Mouse (Mus musculus): ENCODE results near the gene Zcchc10. TPM values are rescaled to one million over a fixed set of nuclear protein-coding genes. Genes with fewer than 3 reads are reported as not detected.

Zcchc10 gene
- total RNA-seq, 2 experiments from 2014 or later = 6.1 to 7.4 TPM

DNA sequence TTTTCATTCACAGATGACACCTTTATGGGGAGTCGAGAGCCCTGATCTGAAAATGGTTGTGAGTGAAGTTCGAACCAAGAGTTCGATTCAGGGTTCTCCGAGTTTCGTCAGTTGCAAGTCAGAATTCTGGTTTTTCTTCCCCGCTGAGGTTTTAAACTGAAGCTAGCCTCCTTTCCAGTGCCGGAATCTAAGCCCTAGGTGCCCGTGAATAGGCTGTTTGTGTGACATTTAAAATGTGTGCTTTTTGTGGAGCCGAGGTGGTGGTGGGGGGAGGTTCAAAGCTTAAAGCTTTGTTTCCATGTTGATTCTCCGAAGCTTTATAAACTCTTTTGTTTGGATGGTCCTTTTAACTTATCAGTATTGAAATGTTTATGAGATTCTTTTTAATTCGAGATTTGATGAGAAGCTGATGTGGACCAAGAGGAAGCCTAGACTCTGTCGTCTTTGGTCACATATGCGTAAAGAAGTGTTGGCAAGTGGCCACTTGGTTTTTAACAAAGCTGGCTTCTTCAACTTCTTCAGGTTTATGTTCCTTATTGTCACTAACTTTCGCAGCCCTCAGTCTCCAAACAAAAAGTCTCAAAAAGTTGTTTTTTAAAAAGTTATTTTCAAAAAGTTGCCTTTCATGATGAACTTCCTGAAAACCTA lies 27.6 kb downstream of the Zcchc10 start:
- no peak for DNase-seq

DNA sequence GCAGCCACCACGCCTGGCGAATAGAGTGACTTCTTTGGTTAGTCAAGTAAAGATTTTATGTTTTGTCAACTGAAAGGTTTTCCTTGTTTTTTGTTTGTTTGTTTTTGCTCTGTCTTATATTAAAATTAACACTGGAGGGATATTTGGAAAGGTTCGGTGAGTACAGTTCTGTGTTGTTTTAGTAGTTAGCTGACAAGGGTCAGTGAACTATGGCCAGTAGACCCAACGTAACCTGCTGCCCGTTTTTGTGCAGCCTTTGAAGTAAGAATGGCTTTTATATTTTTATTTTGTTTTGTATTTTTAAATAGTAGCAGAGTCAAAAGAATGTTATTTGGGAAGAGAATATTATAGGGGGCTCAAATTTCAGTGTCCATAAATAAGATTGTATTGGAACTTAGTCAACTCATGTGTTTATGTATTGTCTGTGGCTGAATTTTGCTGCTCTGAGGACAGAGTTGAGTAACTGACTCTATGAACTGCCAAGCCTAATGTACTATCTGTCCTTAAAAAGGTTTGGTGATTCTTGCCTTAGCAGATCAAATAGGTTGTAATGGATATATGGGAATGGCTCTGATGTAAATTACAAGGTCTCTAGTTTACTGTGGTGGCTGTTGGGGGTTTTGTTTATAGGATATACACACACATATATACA lies 34.2 kb downstream of the Zcchc10 start:
- intact Hi-C loops (cut with DNase I) = no loop called here
- no peak for DNase-seq

More for the DNA sequence above, 27.6 kb downstream of the Zcchc10 start:
- intact Hi-C loops (cut with DNase I) = loop anchor here (1.0 kb wide), 1 partner anchor 52 kb away; the partner anchor contains the start of gene Hspa4

DNA sequence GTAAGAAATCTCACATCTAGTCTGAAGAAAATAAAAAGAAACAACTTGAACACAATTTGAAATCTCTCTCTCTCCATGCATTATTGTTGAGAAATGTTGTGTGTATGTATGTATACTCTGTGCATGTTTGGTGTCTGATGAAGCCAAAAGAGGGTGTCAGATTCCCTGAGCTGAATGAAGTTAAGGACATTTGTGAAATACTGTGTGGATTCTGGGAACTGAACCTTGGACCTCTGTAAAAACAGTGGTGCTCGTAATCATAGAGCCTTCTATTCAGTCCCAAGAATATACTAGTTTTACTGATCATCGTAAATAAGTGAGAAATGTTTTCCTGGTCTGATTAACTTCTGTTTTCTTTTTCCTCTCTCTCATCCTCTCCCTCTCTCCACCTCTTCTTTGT lies 42.6 kb downstream of the Zcchc10 start:
- intact Hi-C loops (cut with DNase I) = no loop called here
- no peak for DNase-seq

- no peak for DNase-seq
- intact Hi-C loops (cut with DNase I) = no loop called here
Observed at GRCm38 (mm10) chr11:53378918-53379317, 54.4 kb downstream of the Zcchc10 start.

Other genes starting within 250 kb of the Zcchc10 start
- gene Hspa4, start 24.2 kb upstream of the Zcchc10 start, total RNA-seq (2021) = 100 to 1,000 TPM; 117 to 124 TPM
- gene Aff4, start 26.2 kb downstream of the Zcchc10 start, total RNA-seq (2021) = 100 to 1,000 TPM in 1 of 2 experiments, 10 to 100 TPM in 1; 97.5 to 109 TPM
- not detected for gene Leap2, start 98.5 kb downstream of the Zcchc10 start, total RNA-seq (2021)
- 1,000 to 10,000 TPM; 2,370 to 2,434 TPM for gene Uqcrq, start 106.2 kb downstream of the Zcchc10 start, total RNA-seq (2021)
- under 1 TPM; 0.31 to 0.66 TPM for gene Gdf9, start 106.3 kb downstream of the Zcchc10 start, total RNA-seq (2021)
- not detected for gene Gm10447, start 132.4 kb downstream of the Zcchc10 start, total RNA-seq (2021)
- gene Shroom1, start 132.5 kb downstream of the Zcchc10 start, total RNA-seq (2021) = under 1 TPM; 0.44 to 0.53 TPM
- gene Gm9837, start 145.8 kb downstream of the Zcchc10 start, total RNA-seq (2021) = not detected
- not detected for gene Gm9945, start 155.5 kb downstream of the Zcchc10 start, total RNA-seq (2021)
- gene Sowaha, start 155.6 kb downstream of the Zcchc10 start, total RNA-seq (2021) = under 1 TPM; 0.07 TPM
- gene Sept8, start 194.6 kb downstream of the Zcchc10 start, total RNA-seq (2021) = 10 to 100 TPM; 42.1 TPM
- gene Kif3a, start 242.7 kb downstream of the Zcchc10 start, total RNA-seq (2021) = 1 to 10 TPM; 9.6 to 9.9 TPM

Data from heart, postnatal 14 days (tissue).